Mouse (Mus musculus) CH12.LX (cell line): ENCODE measurements around the gene Cacfd1.

Experiments used
- CHD1 ChIP-seq: IDR thresholded peaks from 2 replicates; pipeline ENCODE4 v1.6.1; 2012; ENCODE audit warnings: low read depth, low read length, improper control_type of control experiment, inconsistent platforms
- CTCF ChIP-seq, 2 experiments: IDR thresholded peaks in 1 of 2; conservative IDR thresholded peaks in 1 of 2; 2 replicates each; pipeline ENCODE4 v1.5.1; 2011 to 2012; ENCODE audit warnings: low read depth in 2 of 2, low read length in 2 of 2, improper control_type of control experiment in 1 of 2, inconsistent platforms in 1 of 2, mild to moderate bottlenecking in 1 of 2, moderate library complexity in 1 of 2
- ETS1 ChIP-seq: conservative IDR thresholded peaks from 2 replicates; pipeline ENCODE4 v1.6.1; 2012; ENCODE audit warnings: low read depth, mild to moderate bottlenecking, inconsistent platforms, low read length, improper control_type of control experiment, moderate library complexity
- JUND ChIP-seq: conservative IDR thresholded peaks from 2 replicates; pipeline ENCODE4 v1.6.1; 2011; ENCODE audit warnings: low read depth, low read length, improper control_type of control experiment
- TBP ChIP-seq: conservative IDR thresholded peaks from 2 replicates; pipeline ENCODE4 v1.6.1; 2011; ENCODE audit warnings: low read depth, low read length, improper control_type of control experiment
- TCF12 ChIP-seq: IDR thresholded peaks from 2 replicates; pipeline ENCODE4 v1.6.1; 2014; ENCODE audit warnings: low read depth, mild to moderate bottlenecking, inconsistent platforms, low read length, improper control_type of control experiment
- ZKSCAN1 ChIP-seq: IDR thresholded peaks from 2 replicates; pipeline ENCODE4 v1.6.1; 2012; ENCODE audit warnings: low read depth, inconsistent platforms, low read length, improper control_type of control experiment, borderline replicate concordance

GRCm38 (mm10) chr2:26973960-26974359 lies 35.8 kb upstream of the Cacfd1 start:
- TF ChIP-seq TBP (no peak), TCF12 (peak; percentile 31; the same call in 1 of the 2 replicates), CTCF (conservative IDR thresholded peaks at IDR 0.05 in 1 of 2, IDR thresholded peaks at IDR 0.05 in 1 of 2; ENCODE audit: low read depth in 2 of 2, low read length in 2 of 2) (no peak), ZKSCAN1 (no peak), ETS1 (no peak), CHD1 (no peak), JUND (no peak)
